Mouse (Mus musculus): ENCODE results near the gene Omt2b. TPM values are rescaled to one million over a fixed set of nuclear protein-coding genes. Genes with fewer than 3 reads are reported as not detected.
A peak's percentile ranks its signal among the peaks of the same experiment; 100 is the strongest.
"Not testable (repeated sequence)": the region's sequence is repeated elsewhere in the genome, so short reads cannot be mapped to it uniquely, and the experiment has no call there.

The Omt2b gene
- polyA plus RNA-seq, 1 experiment from 2014 or later = not detected

DNA sequence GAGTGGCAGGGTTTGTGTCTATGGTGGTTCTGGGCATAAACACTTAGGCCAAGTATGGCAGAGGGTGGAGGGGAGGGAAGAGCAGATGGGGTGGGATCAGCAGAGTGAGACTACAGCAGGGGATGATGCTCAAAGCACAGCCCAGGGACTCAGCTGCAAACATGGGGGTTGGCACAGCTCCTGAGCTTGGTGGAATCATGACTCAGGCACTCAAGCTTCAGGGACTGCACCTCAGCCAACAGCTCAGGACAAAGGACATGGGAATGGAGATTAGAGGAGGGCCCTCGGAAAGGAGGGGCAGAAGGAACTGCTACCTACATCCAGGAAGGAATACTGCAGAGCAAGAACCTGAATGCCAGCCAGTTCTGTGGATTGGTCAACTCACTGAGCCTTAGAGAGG, 28.2 kb upstream of the Omt2b start:
- DNase-seq (ENCODE audit: low spot score); H3K4me2 ChIP-seq (replicated peaks); H3K9me3 ChIP-seq (ENCODE audit: control insufficient read depth, low read length); H3K36me3 ChIP-seq (replicated peaks; ENCODE audit: control insufficient read depth, insufficient read depth); H3K4me1 ChIP-seq (replicated peaks; ENCODE audit: control insufficient read depth, insufficient read depth, low read length); H3K4me3 ChIP-seq (replicated peaks; ENCODE audit: low read length); H3K27me3 ChIP-seq (ENCODE audit: control insufficient read depth, insufficient read depth, low read length); H3K9ac ChIP-seq; ATAC-seq (ENCODE audit: low FRiP score); H3K27ac ChIP-seq: not testable (repeated sequence)
- WGBS = 79% methylated on average over 1 of the region's 1 CpGs

GRCm38 (mm10) chr9:78308122-78308521, 19.3 kb upstream of the Omt2b start:
- 88% methylated on average over 3 of the region's 3 CpGs for WGBS
- ATAC-seq (ENCODE audit: low FRiP score); H3K36me3 ChIP-seq (replicated peaks; ENCODE audit: control insufficient read depth, insufficient read depth); H3K27me3 ChIP-seq (ENCODE audit: control insufficient read depth, insufficient read depth, low read length); H3K27ac ChIP-seq; H3K4me3 ChIP-seq (replicated peaks; ENCODE audit: low read length); H3K4me1 ChIP-seq (replicated peaks; ENCODE audit: control insufficient read depth, insufficient read depth, low read length); DNase-seq (ENCODE audit: low spot score); H3K9me3 ChIP-seq (ENCODE audit: control insufficient read depth, low read length); H3K4me2 ChIP-seq (replicated peaks); H3K9ac ChIP-seq: not testable (repeated sequence)

DNA sequence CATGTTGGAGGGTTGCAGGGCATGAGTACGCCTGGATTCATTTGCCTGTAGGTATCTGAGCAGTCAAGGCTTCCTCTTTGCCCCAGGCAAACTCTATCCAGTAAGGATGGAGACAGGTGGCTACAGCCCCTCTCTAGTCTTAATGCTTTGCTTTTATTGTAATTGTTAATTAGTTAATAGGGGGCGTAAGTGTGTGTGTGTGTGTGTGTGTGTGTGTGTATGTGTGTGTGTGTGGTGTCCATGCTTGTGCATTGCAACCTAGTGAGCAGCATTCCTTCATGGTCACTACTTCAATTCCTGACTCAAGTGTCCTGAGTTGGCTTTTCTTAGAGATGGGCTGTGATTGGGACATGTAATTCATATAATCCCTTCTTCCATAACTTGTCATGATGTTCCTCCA, 12.7 kb upstream of the Omt2b start, which contains the start of gene Omt2a:
Omt2a (minus strand) TSS at position 101 of the 400 bp plus-strand sequence.
- Histone ChIP-seq H3K9ac (no peak within 1 kb of the TSS), H3K4me1 (replicated peaks; ENCODE audit: control insufficient read depth, insufficient read depth, low read length) (no peaks in the 10 kb centered on the region), H3K36me3 (replicated peaks; ENCODE audit: control insufficient read depth, insufficient read depth) (no peaks in the 10 kb centered on the region), H3K4me3 (replicated peaks; ENCODE audit: low read length) (no peak within 1 kb of the TSS), H3K27me3 (ENCODE audit: control insufficient read depth, insufficient read depth, low read length) (no peaks in the 10 kb centered on the region), H3K9me3 (ENCODE audit: control insufficient read depth, low read length) (no peaks in the 10 kb centered on the region), H3K4me2 (replicated peaks) (no peak within 1 kb of the TSS), H3K27ac (no peak within 1 kb of the TSS)
- WGBS = 85% methylated on average over 2 of the region's 2 CpGs
- DNase-seq (ENCODE audit: low spot score) (no peak), ATAC-seq (ENCODE audit: low FRiP score) (no peak)

DNA sequence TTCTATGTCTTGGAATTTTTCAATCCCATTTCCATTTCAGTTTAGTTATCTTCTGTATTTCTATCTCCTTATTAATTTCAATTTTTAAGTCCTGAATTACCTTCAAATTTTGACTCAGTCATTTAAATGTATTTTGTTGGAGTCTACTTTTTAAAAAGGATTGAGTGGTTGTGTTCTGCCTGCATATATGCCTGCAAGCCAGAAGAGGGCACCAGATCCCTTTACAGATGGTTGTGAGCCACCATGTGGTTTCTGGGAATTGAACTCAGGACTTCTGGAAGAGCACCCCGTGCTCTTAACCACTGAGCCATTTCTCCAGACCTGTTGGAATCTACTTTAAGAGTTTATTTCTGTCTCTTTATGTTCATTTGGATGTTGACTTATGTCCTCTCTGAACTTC, 7.9 kb upstream of the Omt2b start:
- no peak overlapping the region for H3K27ac ChIP-seq
- DNase-seq (ENCODE audit: low spot score) (no peak), ATAC-seq (ENCODE audit: low FRiP score) (no peak)
- no peak overlapping the region for H3K4me3 ChIP-seq (replicated peaks; ENCODE audit: low read length)
- no peaks in the 10 kb centered on the region for H3K27me3 ChIP-seq (ENCODE audit: control insufficient read depth, insufficient read depth, low read length)
- H3K4me2 ChIP-seq (replicated peaks) = no peak overlapping the region
- no peaks in the 10 kb centered on the region for H3K36me3 ChIP-seq (replicated peaks; ENCODE audit: control insufficient read depth, insufficient read depth)
- no peak overlapping the region for H3K9ac ChIP-seq
- H3K9me3 ChIP-seq (ENCODE audit: control insufficient read depth, low read length) = no peaks in the 10 kb centered on the region
- WGBS = 36% methylated on average over 1 of the region's 1 CpGs
- H3K4me1 ChIP-seq (replicated peaks; ENCODE audit: control insufficient read depth, insufficient read depth, low read length) = no peaks in the 10 kb centered on the region

GRCm38 (mm10) chr9:78337050-78337449, 9.7 kb downstream of the Omt2b start:
- H3K27ac ChIP-seq; DNase-seq (ENCODE audit: low spot score); ATAC-seq (ENCODE audit: low FRiP score): not testable (repeated sequence)

DNA sequence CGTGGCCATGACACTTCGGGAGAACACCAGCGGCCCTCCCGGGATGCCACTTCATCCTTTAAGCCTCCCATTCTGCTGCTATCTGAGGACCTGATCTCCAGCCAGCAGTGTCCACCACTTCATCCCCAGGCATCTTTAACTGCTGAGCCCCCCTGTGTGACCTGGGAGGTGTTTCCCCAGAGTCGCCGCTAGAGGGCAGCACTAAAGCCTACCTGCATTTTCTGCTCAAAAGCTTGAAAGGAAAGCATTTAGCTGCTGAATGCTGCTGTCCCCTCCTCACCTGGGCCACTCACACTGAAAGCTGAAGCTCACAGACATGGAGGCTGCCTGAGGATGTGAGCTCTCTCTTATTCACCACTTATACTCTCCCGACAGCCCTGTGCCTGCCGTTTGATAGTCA, 12.9 kb downstream of the Omt2b start:
- not testable (repeated sequence) for H3K4me1 ChIP-seq (replicated peaks; ENCODE audit: control insufficient read depth, insufficient read depth, low read length); H3K9ac ChIP-seq; H3K4me2 ChIP-seq (replicated peaks); H3K9me3 ChIP-seq (ENCODE audit: control insufficient read depth, low read length); H3K36me3 ChIP-seq (replicated peaks; ENCODE audit: control insufficient read depth, insufficient read depth); H3K27ac ChIP-seq; H3K27me3 ChIP-seq (ENCODE audit: control insufficient read depth, insufficient read depth, low read length); H3K4me3 ChIP-seq (replicated peaks; ENCODE audit: low read length); ATAC-seq (ENCODE audit: low FRiP score)
- 13% methylated on average over 8 of the region's 8 CpGs for WGBS
- peak; percentile 73 for DNase-seq (ENCODE audit: low spot score)

More at GRCm38 (mm10) chr9:78337050-78337449, 9.7 kb downstream of the Omt2b start:
- H3K9me3 ChIP-seq (ENCODE audit: control insufficient read depth, low read length); H3K4me1 ChIP-seq (replicated peaks; ENCODE audit: control insufficient read depth, insufficient read depth, low read length); H3K9ac ChIP-seq; H3K4me2 ChIP-seq (replicated peaks); H3K36me3 ChIP-seq (replicated peaks; ENCODE audit: control insufficient read depth, insufficient read depth); H3K4me3 ChIP-seq (replicated peaks; ENCODE audit: low read length); H3K27me3 ChIP-seq (ENCODE audit: control insufficient read depth, insufficient read depth, low read length): not testable (repeated sequence)

DNA sequence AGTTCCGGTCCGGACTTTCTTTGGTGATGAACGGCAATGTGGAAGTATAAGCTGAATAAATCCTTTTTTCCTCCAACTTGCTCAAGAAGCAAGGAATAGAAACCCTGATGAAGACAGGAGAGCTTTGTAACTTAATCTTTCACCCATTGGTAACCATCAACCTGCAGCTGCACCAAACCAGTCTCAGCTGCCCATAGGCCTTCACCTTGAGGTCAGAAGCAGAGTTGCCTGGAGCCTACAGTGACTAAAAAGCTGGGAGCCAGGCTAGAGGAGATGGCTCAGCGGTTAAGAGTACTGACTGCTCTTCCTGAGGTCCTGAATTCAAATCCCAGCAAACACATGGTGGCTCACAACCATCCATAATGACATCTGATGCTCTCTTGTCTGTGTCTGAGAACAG, 15.1 kb downstream of the Omt2b start:
- not testable (repeated sequence) for ATAC-seq (ENCODE audit: low FRiP score)

GRCm38 (mm10) chr9:78343055-78343454, 15.7 kb downstream of the Omt2b start:
- not testable (repeated sequence) for H3K27ac ChIP-seq; ATAC-seq (ENCODE audit: low FRiP score); H3K9ac ChIP-seq; H3K27me3 ChIP-seq (ENCODE audit: control insufficient read depth, insufficient read depth, low read length); DNase-seq (ENCODE audit: low spot score); H3K4me3 ChIP-seq (replicated peaks; ENCODE audit: low read length); H3K4me2 ChIP-seq (replicated peaks); H3K4me1 ChIP-seq (replicated peaks; ENCODE audit: control insufficient read depth, insufficient read depth, low read length); H3K9me3 ChIP-seq (ENCODE audit: control insufficient read depth, low read length); H3K36me3 ChIP-seq (replicated peaks; ENCODE audit: control insufficient read depth, insufficient read depth)
- 90% methylated on average over 9 of the region's 9 CpGs for WGBS

More for the DNA sequence above, 15.1 kb downstream of the Omt2b start:
- H3K4me2 ChIP-seq (replicated peaks); H3K36me3 ChIP-seq (replicated peaks; ENCODE audit: control insufficient read depth, insufficient read depth); H3K27me3 ChIP-seq (ENCODE audit: control insufficient read depth, insufficient read depth, low read length); H3K9me3 ChIP-seq (ENCODE audit: control insufficient read depth, low read length); H3K9ac ChIP-seq; H3K4me1 ChIP-seq (replicated peaks; ENCODE audit: control insufficient read depth, insufficient read depth, low read length); DNase-seq (ENCODE audit: low spot score); H3K27ac ChIP-seq; H3K4me3 ChIP-seq (replicated peaks; ENCODE audit: low read length): not testable (repeated sequence)
- 90% methylated on average over 4 of the region's 4 CpGs for WGBS

- not testable (repeated sequence) for H3K4me3 ChIP-seq (replicated peaks; ENCODE audit: low read length); H3K4me1 ChIP-seq (replicated peaks; ENCODE audit: control insufficient read depth, insufficient read depth, low read length); H3K27me3 ChIP-seq (ENCODE audit: control insufficient read depth, insufficient read depth, low read length); H3K9ac ChIP-seq; H3K4me2 ChIP-seq (replicated peaks); DNase-seq (ENCODE audit: low spot score); H3K9me3 ChIP-seq (ENCODE audit: control insufficient read depth, low read length); H3K27ac ChIP-seq; ATAC-seq (ENCODE audit: low FRiP score); H3K36me3 ChIP-seq (replicated peaks; ENCODE audit: control insufficient read depth, insufficient read depth)
- WGBS = 75% methylated on average over 3 of the region's 4 CpGs
These were observed 17.8 kb downstream of the Omt2b start for GRCm38 (mm10) chr9:78345235-78345634.

- Histone ChIP-seq H3K4me2 (replicated peaks) (no peak overlapping the region), H3K4me1 (replicated peaks; ENCODE audit: control insufficient read depth, insufficient read depth, low read length) (no peaks in the 10 kb centered on the region), H3K4me3 (replicated peaks; ENCODE audit: low read length) (no peak overlapping the region), H3K27ac (no peak overlapping the region), H3K9ac (no peak overlapping the region), H3K9me3 (ENCODE audit: control insufficient read depth, low read length) (no peaks in the 10 kb centered on the region), H3K36me3 (replicated peaks; ENCODE audit: control insufficient read depth, insufficient read depth) (no peaks in the 10 kb centered on the region), H3K27me3 (ENCODE audit: control insufficient read depth, insufficient read depth, low read length) (no peaks in the 10 kb centered on the region)
- WGBS = 77% methylated on average over 3 of the region's 3 CpGs
- no peak for DNase-seq (ENCODE audit: low spot score)
- no peak for ATAC-seq (ENCODE audit: low FRiP score)
These were observed 19.6 kb downstream of the Omt2b start for GRCm38 (mm10) chr9:78347004-78347403.

All from hindbrain, embryonic 14.5 days (tissue).